Mouse (Mus musculus): ENCODE data around the gene Socs3. TPM values are rescaled to one million over a fixed set of nuclear protein-coding genes. Genes with fewer than 3 reads are reported as not detected.
A peak's percentile ranks its signal among the peaks of the same experiment; 100 is the strongest.

The Socs3 gene
- polyA plus RNA-seq, 1 experiment from 2014 or later: 15.0 TPM

GRCm38 (mm10) chr11:117949392-117950091 is 20.3 kb downstream of the Socs3 start:
- H3K4me1 ChIP-seq: peaks cover 33% of the 10 kb centered on the region
- peaks cover 20% of the 10 kb centered on the region for H3K27me3 ChIP-seq
- peak overlapping the region; percentile 41 for H3K4me3 ChIP-seq
- no peak overlapping the region; the same call in 1 of the 2 replicates for H3K27ac ChIP-seq
- peak; percentile 33 for ATAC-seq (ENCODE audit: insufficient number of reproducible peaks, insufficient read depth, low FRiP score, low TSS enrichment, low read depth)
- WGBS: 1% methylated on average over 49 of the region's 49 CpGs
- H3K9ac ChIP-seq: peak overlapping the region; percentile 71
- H3K36me3 ChIP-seq: no peaks in the 10 kb centered on the region
- no peaks in the 10 kb centered on the region for H3K9me3 ChIP-seq
- peak overlapping the region; percentile 80 for H3K4me2 ChIP-seq

GRCm38 (mm10) chr11:117946996-117947419 is 22.8 kb downstream of the Socs3 start:
- Histone ChIP-seq H3K4me1 (peaks cover 23% of the 10 kb centered on the region; the same call in 1 of the 2 replicates), H3K27ac (no peak overlapping the region), H3K4me3 (no peak overlapping the region), H3K4me2 (no peak overlapping the region), H3K9ac (no peak overlapping the region), H3K36me3 (no peaks in the 10 kb centered on the region), H3K27me3 (peaks cover 20% of the 10 kb centered on the region), H3K9me3 (no peaks in the 10 kb centered on the region)
- 77% methylated on average over 10 of the region's 10 CpGs for WGBS
- ATAC-seq (ENCODE audit: insufficient number of reproducible peaks, insufficient read depth, low FRiP score, low TSS enrichment, low read depth): no peak

GRCm38 (mm10) chr11:117946195-117946979 is 23.5 kb downstream of the Socs3 start:
- Histone ChIP-seq H3K36me3 (no peaks in the 10 kb centered on the region), H3K9ac (no peak overlapping the region), H3K9me3 (no peaks in the 10 kb centered on the region), H3K4me2 (no peak overlapping the region), H3K27ac (no peak overlapping the region), H3K27me3 (peaks cover 18% of the 10 kb centered on the region), H3K4me1 (peaks cover 25% of the 10 kb centered on the region), H3K4me3 (no peak overlapping the region)
- ATAC-seq (ENCODE audit: insufficient number of reproducible peaks, insufficient read depth, low FRiP score, low TSS enrichment, low read depth): no peak
- 75% methylated on average over 11 of the region's 11 CpGs for WGBS

- no peak for ATAC-seq (ENCODE audit: insufficient number of reproducible peaks, insufficient read depth, low FRiP score, low TSS enrichment, low read depth)
- no peak overlapping the region for H3K27ac ChIP-seq
- H3K9ac ChIP-seq: no peak overlapping the region
- H3K4me1 ChIP-seq: peaks cover 43% of the 10 kb centered on the region
- no peak overlapping the region for H3K4me3 ChIP-seq
- H3K4me2 ChIP-seq: no peak overlapping the region
- H3K36me3 ChIP-seq: no peaks in the 10 kb centered on the region
- 44% methylated on average over 4 of the region's 4 CpGs for WGBS
- no peaks in the 10 kb centered on the region for H3K9me3 ChIP-seq
- no peaks in the 10 kb centered on the region for H3K27me3 ChIP-seq
Measured at GRCm38 (mm10) chr11:117941848-117942247, 28.0 kb downstream of the Socs3 start.

GRCm38 (mm10) chr11:117941325-117941834 is 28.5 kb downstream of the Socs3 start:
- no peak for ATAC-seq (ENCODE audit: insufficient number of reproducible peaks, insufficient read depth, low FRiP score, low TSS enrichment, low read depth)
- Histone ChIP-seq H3K4me2 (no peak overlapping the region), H3K27ac (no peak overlapping the region), H3K9me3 (no peaks in the 10 kb centered on the region), H3K4me1 (peaks cover 48% of the 10 kb centered on the region), H3K4me3 (no peak overlapping the region), H3K27me3 (no peaks in the 10 kb centered on the region), H3K9ac (no peak overlapping the region), H3K36me3 (no peaks in the 10 kb centered on the region)
- WGBS: 80% methylated on average over 8 of the region's 8 CpGs

- no peak for ATAC-seq (ENCODE audit: insufficient number of reproducible peaks, insufficient read depth, low FRiP score, low TSS enrichment, low read depth)
- no peak overlapping the region for H3K9ac ChIP-seq
- no peaks in the 10 kb centered on the region for H3K36me3 ChIP-seq
- H3K27ac ChIP-seq: peak overlapping the region; percentile 86
- H3K4me1 ChIP-seq: peaks cover 53% of the 10 kb centered on the region
- WGBS: 90% methylated on average over 6 of the region's 6 CpGs
- H3K9me3 ChIP-seq: no peaks in the 10 kb centered on the region
- H3K4me3 ChIP-seq: no peak overlapping the region
- no peak overlapping the region for H3K4me2 ChIP-seq
- no peaks in the 10 kb centered on the region for H3K27me3 ChIP-seq
Measured at GRCm38 (mm10) chr11:117940881-117941280, 29.0 kb downstream of the Socs3 start.

- Histone ChIP-seq H3K4me3 (no peak overlapping the region), H3K27ac (peak overlapping the region; percentile 86), H3K4me2 (peak overlapping the region; percentile 32), H3K9ac (no peak overlapping the region), H3K27me3 (no peaks in the 10 kb centered on the region), H3K4me1 (peaks cover 59% of the 10 kb centered on the region), H3K36me3 (no peaks in the 10 kb centered on the region), H3K9me3 (no peaks in the 10 kb centered on the region)
- peak; percentile 77 for ATAC-seq (ENCODE audit: insufficient number of reproducible peaks, insufficient read depth, low FRiP score, low TSS enrichment, low read depth)
- 3% methylated on average over 7 of the region's 7 CpGs for WGBS
Measured at GRCm38 (mm10) chr11:117939741-117940285, 30.0 kb downstream of the Socs3 start.

- Histone ChIP-seq H3K27me3 (no peaks in the 10 kb centered on the region), H3K9ac (no peak overlapping the region), H3K27ac (peak overlapping the region; percentile 86), H3K4me3 (no peak overlapping the region), H3K9me3 (no peaks in the 10 kb centered on the region), H3K36me3 (no peaks in the 10 kb centered on the region), H3K4me2 (peak overlapping the region; percentile 32), H3K4me1 (peaks cover 66% of the 10 kb centered on the region)
- WGBS: 51% methylated on average over 4 of the region's 4 CpGs
- ATAC-seq (ENCODE audit: insufficient number of reproducible peaks, insufficient read depth, low FRiP score, low TSS enrichment, low read depth): no peak
Measured at GRCm38 (mm10) chr11:117939004-117939730, 30.7 kb downstream of the Socs3 start.

- WGBS: 16% methylated on average over 8 of the region's 8 CpGs
Measured at GRCm38 (mm10) chr11:117936202-117936601, 33.6 kb downstream of the Socs3 start.

GRCm38 (mm10) chr11:117935616-117936015 is 34.2 kb downstream of the Socs3 start:
- Histone ChIP-seq H3K4me2 (no peak overlapping the region), H3K27me3 (peaks cover 11% of the 10 kb centered on the region), H3K27ac (peak overlapping the region; percentile 52), H3K9me3 (no peaks in the 10 kb centered on the region), H3K4me1 (peaks cover 88% of the 10 kb centered on the region), H3K9ac (no peak overlapping the region), H3K36me3 (no peaks in the 10 kb centered on the region), H3K4me3 (no peak overlapping the region)
- ATAC-seq (ENCODE audit: insufficient number of reproducible peaks, insufficient read depth, low FRiP score, low TSS enrichment, low read depth): no peak
- WGBS: 59% methylated on average over 9 of the region's 9 CpGs

More at GRCm38 (mm10) chr11:117936202-117936601, 33.6 kb downstream of the Socs3 start:
- peak overlapping the region; percentile 52 for H3K27ac ChIP-seq
- H3K4me2 ChIP-seq: no peak overlapping the region
- H3K4me3 ChIP-seq: no peak overlapping the region
- H3K4me1 ChIP-seq: peaks cover 88% of the 10 kb centered on the region
- no peaks in the 10 kb centered on the region for H3K9me3 ChIP-seq
- H3K27me3 ChIP-seq: peaks cover 5% of the 10 kb centered on the region; the same call in 1 of the 2 replicates
- 0 out of 2 replicates have a peak overlapping the region, but pooled peaks have one; percentile 4 for H3K9ac ChIP-seq
- no peak for ATAC-seq (ENCODE audit: insufficient number of reproducible peaks, insufficient read depth, low FRiP score, low TSS enrichment, low read depth)
- H3K36me3 ChIP-seq: no peaks in the 10 kb centered on the region
